Mouse (Mus musculus) embryo, embryonic 9.5 days (tissue): Measurements from ENCODE around the gene Parp3.

ENCODE experiments used
- DNase-seq: peaks from one replicate; pipeline ENCODE4 v3.0.0-alpha.2; 2017; ENCODE audit errors: extremely low spot score

Gene Parp3

GRCm38 (mm10) chr9:106428719-106429220 is 48.0 kb downstream of the Parp3 start:
- DNase-seq = no peak

- peak; percentile 90 for DNase-seq
These were observed 54.9 kb downstream of the Parp3 start for GRCm38 (mm10) chr9:106421865-106422160.

GRCm38 (mm10) chr9:106421033-106421864 is 55.5 kb downstream of the Parp3 start:
- no peak for DNase-seq

- DNase-seq = peak; percentile 82
These were observed 56.1 kb downstream of the Parp3 start for GRCm38 (mm10) chr9:106420608-106421007.
